Mouse (Mus musculus): ENCODE data around the gene Nptx2. TPM values are rescaled to one million over a fixed set of nuclear protein-coding genes. Genes with fewer than 3 reads are reported as not detected.

The Nptx2 gene
- not detected in 2 replicates for total RNA-seq (2012; rRNA removed)
- not detected in 2 replicates for total RNA-seq (2014; rRNA removed)
- polyA plus RNA-seq (2012; ENCODE audit: insufficient read length, low read depth) = not detected in 2 replicates

GRCm38 (mm10) chr5:144545653-144546422, at the start of gene Nptx2:
Gene Nptx2, plus strand, starts transcription at chr5:144545902.
- H3K4me1 ChIP-seq (ENCODE audit: control insufficient read depth in 1 of 2, insufficient read depth in 2 of 2) = no peaks in the 10 kb centered on the region
- no peaks in the 10 kb centered on the region for H3K36me3 ChIP-seq (replicated peaks in 1 of 2; ENCODE audit: control insufficient read depth in 1 of 2, insufficient read depth in 1 of 2, low read length in 1 of 2)
- no peaks in the 10 kb centered on the region for H3K79me2 ChIP-seq (replicated peaks; ENCODE audit: control insufficient read depth, extremely low read depth, insufficient read depth, poor library complexity, severe bottlenecking)
- H3K27me3 ChIP-seq (replicated peaks) = peaks cover 23% of the 10 kb centered on the region
- no peak within 1 kb of the TSS for H3K4me2 ChIP-seq (ENCODE audit: insufficient read depth, low read depth, poor library complexity, severe bottlenecking)
- TF ChIP-seq CHD1 (IDR thresholded peaks at IDR 0.05; ENCODE audit: low read depth, low read length) = no peak
- no peak for DNase-seq (ENCODE audit: extremely low read depth)
- no peak within 1 kb of the TSS for H3K4me3 ChIP-seq (replicated peaks in 1 of 3; ENCODE audit: low read depth in 2 of 3, low read length in 2 of 3, poor library complexity in 1 of 3)
- no peak within 1 kb of the TSS for H3K27ac ChIP-seq (ENCODE audit: insufficient read depth, low read depth)
- in situ Hi-C loops (cut with MboI; ENCODE audit: low pct_ligation_motif_present, low pct_unique_long_range_greater_than_20kb, low sequenced_read_pairs) = no loop called here
- no peak within 1 kb of the TSS for H3K9ac ChIP-seq (ENCODE audit: insufficient read depth, low read depth)
- peaks cover 14% of the 10 kb centered on the region for H3K9me3 ChIP-seq (replicated peaks; ENCODE audit: low read length)
- dilution Hi-C loops (cut with MboI; ENCODE audit: extremely low pct_ligation_motif_present, extremely low pct_unique_long_range_greater_than_20kb, low sequenced_read_pairs) = no loop called here

GRCm38 (mm10) chr5:144496481-144496880, 49.2 kb upstream of the Nptx2 start:
- in situ Hi-C loops (cut with MboI; ENCODE audit: low pct_ligation_motif_present, low pct_unique_long_range_greater_than_20kb, low sequenced_read_pairs) (no loop called here), dilution Hi-C loops (cut with MboI; ENCODE audit: extremely low pct_ligation_motif_present, extremely low pct_unique_long_range_greater_than_20kb, low sequenced_read_pairs) (no loop called here)
- no peaks in the 10 kb centered on the region for H3K36me3 ChIP-seq (replicated peaks in 1 of 2; ENCODE audit: control insufficient read depth in 1 of 2, insufficient read depth in 1 of 2, low read length in 1 of 2)
- no peaks in the 10 kb centered on the region for H3K79me2 ChIP-seq (replicated peaks; ENCODE audit: control insufficient read depth, extremely low read depth, insufficient read depth, poor library complexity, severe bottlenecking)
- no peak for TF ChIP-seq RCOR1 (conservative IDR thresholded peaks at IDR 0.05; ENCODE audit: low read depth, low read length)
- no peak for TF ChIP-seq MXI1 (IDR thresholded peaks at IDR 0.05; ENCODE audit: low read depth, low read length)
- no peak for TF ChIP-seq ZNF384 (IDR thresholded peaks at IDR 0.05; ENCODE audit: low read depth, low read length)
- no peak for TF ChIP-seq USF1 (IDR thresholded peaks at IDR 0.05; ENCODE audit: low read depth, low read length)
- no peak for TF ChIP-seq JUN (IDR thresholded peaks at IDR 0.05; ENCODE audit: insufficient read depth, low read depth, low read length)
- TF ChIP-seq MAFK (IDR thresholded peaks at IDR 0.05; ENCODE audit: insufficient replicate concordance, low read length) = no peak
- no peak for TF ChIP-seq MAX (IDR thresholded peaks at IDR 0.05; ENCODE audit: low read length)
- no peak for TF ChIP-seq PAX5 (IDR thresholded peaks at IDR 0.05; ENCODE audit: low read length)
- TF ChIP-seq EP300 (IDR thresholded peaks at IDR 0.05; ENCODE audit: low read length) = no peak
- no peak for TF ChIP-seq JUND (conservative IDR thresholded peaks at IDR 0.05; ENCODE audit: low read depth, low read length)
- TF ChIP-seq BHLHE40 (IDR thresholded peaks at IDR 0.05; ENCODE audit: low read depth, low read length) = no peak
- TF ChIP-seq MYC (IDR thresholded peaks at IDR 0.05; ENCODE audit: low read depth, low read length) = no peak
- H3K27me3 ChIP-seq (replicated peaks) = no peaks in the 10 kb centered on the region
- H3K27ac ChIP-seq (ENCODE audit: insufficient read depth, low read depth) = no peak overlapping the region
- H3K4me1 ChIP-seq (ENCODE audit: control insufficient read depth in 1 of 2, insufficient read depth in 2 of 2) = no peaks in the 10 kb centered on the region; a peak in 1 of 4 replicates
- H3K9ac ChIP-seq (ENCODE audit: insufficient read depth, low read depth) = no peak overlapping the region
- no peak for DNase-seq (ENCODE audit: extremely low read depth)
- peaks cover 9% of the 10 kb centered on the region for H3K9me3 ChIP-seq (replicated peaks; ENCODE audit: low read length)
- no peak overlapping the region for H3K4me2 ChIP-seq (ENCODE audit: insufficient read depth, low read depth, poor library complexity, severe bottlenecking)
- H3K4me3 ChIP-seq (replicated peaks in 1 of 3; ENCODE audit: low read depth in 2 of 3, low read length in 2 of 3, poor library complexity in 1 of 3) = no peak overlapping the region

All from CH12.LX (cell line).